Mouse (Mus musculus): Measurements from ENCODE around the gene Phb2.
"Not testable (repeated sequence)": the region's sequence is repeated elsewhere in the genome, so short reads cannot be mapped to it uniquely, and the experiment has no call there.

Phb2 gene

GRCm38 (mm10) chr6:124711824-124712782, at the start of gene Phb2, which contains the start of gene Emg1:
Phb2 (plus strand) TSS chr6:124712336.
Emg1 (minus strand) TSS chr6:124712178.
- DNase-seq (ENCODE audit: low spot score), result peak; percentile 97

- DNase-seq (ENCODE audit: low spot score), result peak; percentile 99
Measured at GRCm38 (mm10) chr6:124662477-124663423, 49.4 kb upstream of the Phb2 start, which contains the start of gene Lpcat3. Lpcat3 (plus strand) TSS chr6:124663027.

DNA sequence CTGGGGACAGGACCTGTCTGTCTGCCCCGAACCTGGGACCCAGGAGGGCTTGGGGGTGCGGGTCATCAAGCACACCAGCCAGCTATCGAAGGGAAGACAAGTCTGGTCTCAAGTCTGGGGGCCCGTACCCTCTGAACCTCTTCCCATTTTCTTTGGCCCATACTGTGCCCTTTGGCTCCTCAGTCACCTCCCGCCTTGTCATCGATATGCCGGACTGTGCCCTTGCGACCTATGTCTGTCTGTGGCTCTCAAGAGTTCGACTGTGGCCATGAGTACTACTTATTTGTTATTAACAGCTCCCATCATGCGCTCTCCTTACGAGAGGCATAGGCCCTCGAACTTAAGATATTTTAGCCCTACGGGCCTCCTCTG, 48.7 kb upstream of the Phb2 start:
- DNase-seq (ENCODE audit: low spot score), result no peak

GRCm38 (mm10) chr6:124664256-124664655, 47.9 kb upstream of the Phb2 start:
- DNase-seq (ENCODE audit: low spot score), result no peak

DNA sequence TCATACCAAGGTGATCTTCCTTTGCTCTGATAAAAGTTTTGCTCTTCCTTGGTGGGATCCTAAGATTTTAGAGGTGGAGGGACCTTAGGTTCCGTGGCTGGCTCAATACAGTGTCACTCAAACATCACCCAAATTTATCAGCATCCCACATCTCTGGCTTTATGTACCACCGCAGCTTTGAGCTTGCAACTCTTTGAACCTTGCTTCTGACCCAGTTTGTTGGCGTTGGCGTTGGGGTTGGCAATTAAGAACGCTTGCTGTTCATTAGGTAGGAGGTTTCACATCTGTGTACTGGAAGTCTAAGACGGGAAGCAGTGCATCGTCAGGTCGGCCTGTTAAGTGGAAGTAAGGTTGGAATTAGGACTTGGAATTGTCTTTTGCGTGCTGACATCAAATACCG, 47.1 kb upstream of the Phb2 start:
- DNase-seq (ENCODE audit: low spot score), result no peak

DNA sequence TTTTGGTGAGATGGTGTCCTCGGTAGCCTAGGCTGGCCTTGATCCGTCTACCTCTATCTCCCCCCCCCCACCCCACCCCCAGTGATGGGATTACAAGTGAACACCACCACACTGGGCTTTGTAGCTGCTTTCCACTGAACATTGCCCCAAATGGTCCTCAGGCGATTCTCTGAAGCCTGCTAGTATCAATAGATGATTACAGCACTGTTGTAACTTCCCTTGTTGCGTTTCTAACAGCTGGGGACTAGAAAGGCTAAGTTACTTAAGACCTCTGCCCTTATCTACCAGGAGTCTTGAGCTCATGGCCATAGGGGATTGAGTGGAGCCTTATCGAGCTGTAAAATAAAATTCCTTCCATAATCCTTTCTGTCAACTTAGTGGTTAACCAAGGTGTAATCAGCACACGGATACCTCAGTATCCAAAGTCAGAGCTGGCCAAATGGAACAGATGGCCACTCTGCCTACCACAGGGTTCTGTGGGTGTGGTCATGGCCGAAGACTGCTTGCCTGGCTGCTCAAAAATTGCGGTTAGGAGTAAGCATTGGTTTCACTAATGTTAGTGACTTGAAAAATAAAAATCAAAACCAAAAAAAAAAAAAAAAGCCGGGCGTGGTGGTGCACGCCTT, 42.8 kb upstream of the Phb2 start:
- no peak for DNase-seq (ENCODE audit: low spot score)

- no peak for DNase-seq (ENCODE audit: low spot score)
Measured at GRCm38 (mm10) chr6:124670281-124670900, 41.7 kb upstream of the Phb2 start.

DNA sequence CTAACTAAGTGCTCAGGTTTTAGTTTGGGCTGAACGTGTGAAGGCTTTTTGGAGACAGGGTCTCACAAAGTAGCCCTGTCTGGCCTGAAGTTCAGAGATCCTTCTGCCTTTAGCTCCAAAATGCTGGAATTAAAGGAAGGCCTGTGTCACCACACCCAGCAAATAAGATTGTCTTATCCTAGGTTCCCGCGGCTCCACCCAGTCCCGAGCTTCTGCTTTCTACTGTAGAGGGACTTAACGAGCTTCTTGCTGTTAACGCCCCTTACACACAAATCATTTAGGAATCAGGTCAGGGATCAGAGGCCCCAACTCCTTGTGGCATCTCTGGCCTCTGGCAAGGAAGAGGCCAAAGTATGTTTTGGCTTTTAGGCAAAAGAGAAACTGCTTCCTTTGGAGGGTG, 40.0 kb upstream of the Phb2 start:
- DNase-seq (ENCODE audit: low spot score), result no peak

DNA sequence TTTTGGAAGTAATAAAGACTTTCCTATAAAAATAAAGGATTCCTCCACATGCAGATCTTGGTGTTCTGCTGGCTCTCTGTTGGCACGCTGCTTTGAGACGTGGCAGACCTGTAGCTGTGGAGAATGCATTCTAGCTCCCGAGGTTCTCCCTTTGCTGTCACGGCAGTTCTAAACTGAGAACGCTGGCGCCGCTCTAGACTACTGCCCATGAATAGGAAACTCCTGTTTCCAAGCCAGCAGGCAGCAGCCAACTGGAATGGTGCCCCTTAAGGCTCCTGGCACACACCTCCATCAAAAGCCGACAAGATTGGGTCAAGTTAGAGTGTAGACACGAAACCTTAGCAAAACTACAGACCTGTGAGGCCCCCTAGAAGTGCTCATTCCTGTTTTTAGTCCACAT, 38.5 kb upstream of the Phb2 start:
- DNase-seq (ENCODE audit: low spot score), result no peak

- no peak for DNase-seq (ENCODE audit: low spot score)
Measured at GRCm38 (mm10) chr6:124674591-124674990, 37.5 kb upstream of the Phb2 start.

- no peak for DNase-seq (ENCODE audit: low spot score)
Measured at GRCm38 (mm10) chr6:124676171-124676570, 36.0 kb upstream of the Phb2 start.

DNA sequence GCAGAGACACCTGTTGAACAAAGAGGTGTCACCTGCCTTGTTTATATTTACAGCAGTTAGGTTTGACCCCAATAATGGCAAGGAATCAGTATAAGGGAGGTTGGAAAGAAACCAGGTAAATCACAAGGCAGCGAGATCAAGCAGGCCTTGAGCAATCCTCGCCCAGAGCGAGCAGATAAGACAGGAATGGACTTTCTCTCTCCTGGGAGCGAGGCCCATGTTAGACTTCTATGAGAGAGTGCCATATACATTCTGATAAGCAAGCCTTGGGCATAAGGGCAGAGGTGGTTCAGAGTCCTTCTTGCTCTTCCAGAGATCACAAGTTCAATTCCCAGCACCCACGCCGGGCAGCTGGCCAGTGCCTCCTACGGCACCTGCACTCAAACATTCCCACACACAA, 33.4 kb upstream of the Phb2 start:
- DNase-seq (ENCODE audit: low spot score), result no peak

- DNase-seq (ENCODE audit: low spot score), result no peak
Measured at GRCm38 (mm10) chr6:124679486-124679885, 32.6 kb upstream of the Phb2 start.

- DNase-seq (ENCODE audit: low spot score), result not testable (repeated sequence)
Measured at GRCm38 (mm10) chr6:124682291-124682690, 29.8 kb upstream of the Phb2 start.

GRCm38 (mm10) chr6:124683591-124684417, 28.3 kb upstream of the Phb2 start:
- peak; percentile 72 for DNase-seq (ENCODE audit: low spot score)

GRCm38 (mm10) chr6:124685606-124686386, 26.3 kb upstream of the Phb2 start:
- no peak for DNase-seq (ENCODE audit: low spot score)

GRCm38 (mm10) chr6:124686644-124687043, 25.5 kb upstream of the Phb2 start:
- DNase-seq (ENCODE audit: low spot score), result not testable (repeated sequence)

DNA sequence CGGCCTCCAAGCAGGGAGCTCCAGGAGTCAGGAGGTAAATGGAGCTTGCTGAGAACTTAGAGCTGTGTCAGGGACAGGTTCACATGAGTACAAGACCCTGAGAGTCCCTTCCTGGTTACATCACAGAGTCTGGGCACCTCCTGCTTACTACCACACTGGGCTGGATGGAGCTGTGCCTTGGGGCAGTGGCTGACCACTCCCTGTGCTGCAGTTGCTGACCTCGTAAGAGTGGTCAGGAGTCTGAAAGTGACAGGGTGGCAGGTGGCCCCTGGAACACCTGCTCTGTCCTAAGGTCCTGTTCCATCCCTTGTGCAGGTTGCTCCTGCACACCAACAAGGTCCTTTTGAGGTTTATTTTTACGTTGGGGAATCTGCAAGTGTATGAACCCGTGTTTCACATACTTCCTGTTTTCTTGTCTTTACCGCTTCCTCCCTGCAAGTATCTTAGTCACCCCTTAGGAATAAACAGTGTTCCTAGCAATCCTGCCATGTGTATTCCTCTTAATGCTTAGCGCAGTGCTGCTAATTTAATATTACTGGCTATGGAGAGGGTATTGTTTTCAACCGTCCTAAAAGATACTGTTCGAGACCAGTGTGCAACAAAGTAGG, 23.9 kb upstream of the Phb2 start:
- DNase-seq (ENCODE audit: low spot score), result no peak

GRCm38 (mm10) chr6:124689011-124689410, 23.1 kb upstream of the Phb2 start:
- no peak for DNase-seq (ENCODE audit: low spot score)

Data from ovary, adult 18-20 months (tissue).